Mouse (Mus musculus) MN1 (cell line): ENCODE data around the gene Vamp5.

Source experiments
- DNase-seq: peaks from one replicate; pipeline ENCODE4 v3.0.0-alpha.2; 2016; ENCODE audit warnings: low spot score

The Vamp5 gene

GRCm38 (mm10) chr6:72389941-72390771 is 9.9 kb upstream of the Vamp5 start, which contains the start of gene Vamp8:
Gene Vamp8 (minus strand): TSS chr6:72390703.
- DNase-seq, result peak; percentile 21

DNA sequence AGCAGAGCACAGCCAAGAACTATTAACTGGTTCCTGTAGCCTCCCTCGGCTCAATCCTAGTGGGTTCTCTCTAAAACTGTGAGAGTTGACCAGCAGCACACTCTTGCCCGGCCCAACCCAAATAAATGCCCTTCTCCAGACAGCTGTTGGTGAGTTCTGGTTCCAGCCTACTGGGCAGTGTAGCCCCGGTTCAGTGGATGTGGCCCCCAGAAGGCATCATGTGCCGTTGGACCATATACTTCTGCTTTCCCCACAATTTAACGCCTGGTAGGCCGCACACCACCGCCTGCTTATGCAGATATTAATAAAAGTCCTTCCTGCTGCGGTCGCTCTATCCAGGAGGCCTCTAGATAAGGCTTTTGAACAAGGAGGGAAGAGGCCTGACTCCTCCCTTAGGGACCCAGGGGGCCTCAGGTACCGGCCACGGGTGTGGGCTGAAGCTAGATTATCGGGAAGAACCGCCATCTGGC is 9.2 kb upstream of the Vamp5 start:
- no peak for DNase-seq

- DNase-seq, result no peak
These were observed 8.6 kb upstream of the Vamp5 start for GRCm38 (mm10) chr6:72388791-72389329.

- DNase-seq, result no peak
These were observed 8.0 kb upstream of the Vamp5 start for GRCm38 (mm10) chr6:72388266-72388665.

- DNase-seq, result no peak
These were observed 7.5 kb upstream of the Vamp5 start for GRCm38 (mm10) chr6:72387816-72388215.

DNA sequence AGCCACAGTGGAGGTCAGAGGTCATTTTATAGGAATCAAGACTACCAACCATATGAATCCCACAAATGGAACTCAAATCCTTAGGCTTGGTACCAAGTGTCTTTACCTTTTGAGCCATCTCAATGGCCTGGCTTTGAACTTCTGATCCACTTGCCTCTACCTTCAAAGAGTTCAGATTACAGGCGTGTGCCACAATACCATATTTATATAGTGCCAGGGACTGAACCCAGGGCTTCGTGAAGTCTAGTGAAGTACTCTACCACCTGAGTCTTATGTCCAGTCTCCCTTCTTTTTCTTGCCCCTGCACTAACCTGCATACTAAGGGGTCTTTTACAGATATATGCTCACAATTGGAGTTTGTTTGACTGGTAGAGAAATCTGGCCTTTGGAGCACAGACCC is 6.3 kb upstream of the Vamp5 start:
- no peak for DNase-seq

DNA sequence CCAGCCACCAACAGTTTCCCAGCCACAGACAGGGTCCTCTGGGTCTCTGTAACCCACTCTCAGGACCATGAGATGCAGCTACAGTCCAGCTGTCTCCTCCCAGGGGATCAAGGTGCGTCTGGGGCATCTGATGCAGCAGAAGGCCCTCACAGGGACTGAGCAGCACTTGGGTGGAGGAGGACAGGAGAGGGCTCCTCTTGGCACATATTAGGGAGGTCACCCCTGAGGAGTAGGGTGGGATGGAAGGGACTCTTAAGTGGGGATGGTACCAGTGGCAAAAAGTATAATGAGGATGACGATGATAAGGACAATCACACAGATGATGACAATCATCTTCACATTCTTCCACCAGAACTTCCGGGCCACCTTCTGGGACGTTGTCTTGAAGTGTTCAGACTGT is 5.0 kb upstream of the Vamp5 start:
- no peak for DNase-seq

DNA sequence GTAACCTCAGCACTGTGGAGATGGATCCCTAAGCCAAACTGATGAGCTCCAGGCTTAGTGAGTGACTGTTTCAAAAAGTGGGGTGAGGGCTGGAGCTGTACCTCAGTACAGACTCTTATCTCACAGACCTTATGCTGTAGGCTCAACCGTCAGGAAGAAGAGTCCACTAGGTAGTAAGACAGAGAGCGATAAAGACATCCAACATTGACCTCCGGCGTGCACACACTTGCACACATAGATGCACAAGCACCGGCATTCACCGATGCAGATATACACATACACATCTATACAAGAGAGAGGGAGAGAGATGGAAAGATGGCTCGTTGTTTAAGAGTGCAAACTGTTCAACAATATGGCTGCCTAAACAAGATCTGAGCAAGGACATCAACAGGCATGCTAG is 3.7 kb upstream of the Vamp5 start:
- no peak for DNase-seq

DNA sequence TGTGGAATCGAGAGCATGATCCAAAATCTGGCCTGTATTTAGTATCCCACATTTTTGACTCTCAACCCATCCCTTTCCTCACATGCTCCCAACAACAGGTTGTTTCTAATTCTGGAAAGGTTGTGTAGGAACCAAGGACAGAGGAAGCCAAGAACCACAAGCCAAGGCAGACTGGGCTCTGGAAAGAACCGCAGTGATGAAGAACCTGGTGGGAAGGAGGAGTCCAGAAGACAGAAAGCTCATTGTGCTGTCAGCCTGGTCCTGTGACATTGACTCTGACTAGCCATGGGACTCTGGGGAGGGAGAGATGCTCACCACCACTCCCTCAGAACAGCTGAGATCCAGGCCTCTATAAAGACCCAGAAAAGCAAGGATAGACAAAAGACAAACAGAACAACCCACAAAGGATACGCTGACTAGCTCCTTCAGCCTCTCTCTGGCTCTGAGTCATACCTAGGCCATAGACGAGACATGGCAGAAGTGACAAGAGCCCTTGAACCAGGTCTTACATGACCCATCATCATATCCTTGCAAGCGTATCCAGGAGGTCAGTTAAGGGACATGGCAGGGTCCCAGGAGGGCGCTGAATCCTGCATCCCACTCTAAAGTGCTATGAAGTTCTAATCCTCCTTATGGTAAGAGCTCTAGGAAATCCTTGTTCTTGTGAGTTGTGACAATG is 3.0 kb upstream of the Vamp5 start:
- no peak for DNase-seq

GRCm38 (mm10) chr6:72382494-72382893 is 2.2 kb upstream of the Vamp5 start:
- no peak for DNase-seq

GRCm38 (mm10) chr6:72379377-72380130 is 714 bp downstream of the Vamp5 start:
- DNase-seq, result no peak

DNA sequence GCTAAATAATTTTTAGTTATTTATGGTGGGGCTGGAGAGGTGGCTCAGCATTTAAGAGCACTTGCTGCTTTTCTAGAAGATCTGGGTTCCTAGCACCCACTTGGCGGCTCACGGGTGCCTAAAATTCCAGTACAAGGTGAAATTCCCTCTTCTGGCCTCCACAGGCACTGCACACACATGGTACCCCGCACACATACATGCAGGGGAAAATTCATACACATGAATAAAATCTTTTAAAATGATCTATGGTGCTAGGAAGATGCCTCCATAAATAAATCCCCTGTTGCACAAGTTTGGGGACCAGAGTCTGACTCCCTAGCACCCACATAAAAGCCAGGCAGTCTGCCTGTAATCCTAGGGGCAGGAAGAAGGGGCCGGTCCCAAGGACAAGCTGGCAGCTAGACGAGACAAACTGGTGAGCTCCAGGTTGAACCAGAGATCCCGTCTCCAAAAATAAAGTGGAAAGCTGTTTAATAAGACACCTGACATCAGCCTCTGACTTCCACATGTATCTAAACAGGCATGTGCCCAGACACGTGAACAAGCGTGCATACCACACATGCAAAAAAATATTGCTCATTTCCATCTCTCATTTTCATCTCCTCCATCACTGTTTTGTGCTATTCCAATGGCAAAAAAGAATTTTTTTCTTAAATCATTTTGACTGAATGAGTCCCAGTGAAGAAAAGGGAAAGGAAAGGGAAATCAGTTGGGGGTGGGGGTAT is 1.6 kb downstream of the Vamp5 start:
- no peak for DNase-seq

DNA sequence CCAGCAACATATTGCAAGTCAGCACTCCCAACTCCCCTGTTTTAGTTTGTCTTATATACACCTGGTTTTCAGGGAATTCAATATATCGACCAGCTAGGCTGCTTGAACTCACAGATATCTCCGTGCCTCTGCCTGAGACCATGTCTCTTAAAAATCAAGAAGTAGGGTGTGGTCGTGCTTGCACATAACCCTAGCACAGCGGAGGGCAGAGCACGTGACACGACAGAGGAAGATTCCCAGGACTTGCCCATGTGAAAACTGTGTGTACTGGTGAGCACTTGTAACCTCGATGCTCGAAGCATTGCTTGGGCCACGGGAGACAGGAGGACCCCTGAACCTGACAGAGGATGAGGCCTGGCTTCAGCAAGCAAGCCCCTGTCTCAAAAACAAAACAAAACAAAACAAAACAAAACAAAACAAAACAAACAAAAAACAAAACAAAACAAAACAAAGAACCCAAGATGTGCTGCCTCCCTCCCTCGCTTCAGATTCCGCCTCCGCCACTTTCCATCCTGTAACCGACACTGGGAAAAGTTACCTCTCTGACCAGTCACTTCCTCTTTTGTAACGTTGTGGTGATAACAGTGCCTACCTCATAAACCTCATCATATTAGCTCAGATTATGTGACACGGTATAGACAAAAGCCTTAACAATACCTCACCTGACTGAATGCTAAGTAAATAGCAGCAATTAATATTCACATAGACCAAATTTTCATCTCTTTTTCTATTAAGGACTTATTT is 5.3 kb downstream of the Vamp5 start:
- no peak for DNase-seq

DNA sequence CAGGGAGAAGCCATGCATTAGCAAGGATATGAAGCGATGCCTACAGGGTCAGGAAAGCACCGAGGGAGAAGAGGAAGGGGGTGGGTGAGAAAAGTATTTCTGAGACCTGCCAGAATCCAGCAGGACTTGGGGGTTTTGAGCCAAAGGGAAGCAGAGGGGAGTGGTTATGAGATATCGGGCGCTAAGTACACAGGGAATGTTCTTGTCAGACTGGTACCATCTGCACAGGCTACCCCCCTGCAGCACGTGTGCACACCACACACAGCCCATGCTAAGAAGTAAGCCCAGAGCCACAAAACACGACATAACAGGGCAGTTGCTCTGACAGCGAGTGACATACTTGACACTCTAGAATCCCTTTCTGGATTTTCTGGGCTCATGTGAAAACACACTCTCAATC is 6.1 kb downstream of the Vamp5 start:
- no peak for DNase-seq

- no peak for DNase-seq
These were observed 7.1 kb downstream of the Vamp5 start for GRCm38 (mm10) chr6:72373184-72373583.

DNA sequence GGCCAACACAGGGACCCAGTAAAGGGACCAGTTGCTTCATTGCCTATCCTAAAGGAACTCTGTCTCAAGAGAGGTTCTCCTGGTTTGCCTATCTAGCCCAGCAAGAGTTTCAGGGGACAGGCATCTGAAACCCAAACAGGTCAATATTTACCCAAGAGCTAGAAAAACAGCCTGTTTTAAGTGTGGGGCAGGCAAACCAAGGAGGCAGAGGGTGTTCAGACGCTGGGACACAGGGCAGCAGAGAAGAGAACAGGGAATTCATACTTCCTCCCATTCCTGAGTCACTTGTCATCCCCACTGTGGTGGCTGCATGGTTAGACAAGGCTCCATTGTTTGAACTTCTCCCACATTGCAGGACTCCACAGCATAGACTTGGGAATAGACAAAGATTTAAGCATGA is 8.7 kb downstream of the Vamp5 start:
- DNase-seq, result no peak

DNA sequence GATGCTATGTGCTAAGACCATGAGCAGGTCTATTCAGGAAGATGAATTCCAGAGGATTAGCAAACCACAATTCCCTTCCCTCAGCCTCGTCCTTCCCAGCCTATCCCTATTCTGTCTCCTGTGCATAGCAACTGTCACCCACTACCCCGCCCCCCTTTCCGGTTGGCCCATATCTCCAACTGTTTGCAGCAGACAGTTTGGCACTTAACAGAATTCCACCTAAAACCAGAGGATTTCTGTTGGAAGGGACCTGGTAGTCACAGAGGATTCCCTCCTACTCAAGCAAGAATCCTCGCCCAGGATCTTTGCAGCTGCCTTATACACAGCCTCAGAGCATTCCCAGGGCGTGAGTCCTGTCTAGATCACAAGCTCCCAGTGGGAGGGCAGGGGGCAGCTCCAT is 9.1 kb downstream of the Vamp5 start:
- peak; percentile 47 for DNase-seq

DNA sequence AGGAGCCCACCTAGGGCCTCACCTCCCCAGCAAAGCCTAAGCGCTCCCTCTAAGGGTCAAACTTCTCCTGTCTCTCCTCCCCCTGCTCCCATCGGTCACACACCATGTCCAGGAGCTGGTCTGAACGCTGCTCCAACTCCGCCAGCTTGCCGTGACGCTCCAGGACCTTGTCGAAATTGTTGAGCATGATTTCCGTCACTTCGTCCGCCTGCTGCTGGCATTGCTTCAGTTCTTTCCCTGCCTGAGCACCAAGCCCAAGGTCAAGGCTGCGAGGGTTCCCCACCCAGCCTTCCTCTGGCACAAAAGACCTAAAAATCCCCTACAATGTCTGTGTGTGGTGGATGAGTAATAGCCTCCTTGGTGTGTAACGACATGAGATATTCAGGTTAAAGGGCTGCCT is 10.2 kb downstream of the Vamp5 start:
- no peak for DNase-seq

- no peak for DNase-seq
These were observed 10.7 kb downstream of the Vamp5 start for GRCm38 (mm10) chr6:72369557-72369956.

- no peak for DNase-seq
These were observed 12.8 kb downstream of the Vamp5 start for GRCm38 (mm10) chr6:72367460-72367974.
